Mouse (Mus musculus) thymus, adult 2 months (tissue): Measurements from ENCODE around the gene Syne1.

Source experiments
- CTCF ChIP-seq: fragments of 200-500 bp; IDR thresholded peaks from 2 replicates; pipeline ENCODE4 v1.5.1; 2012; ENCODE audit warnings: mild to moderate bottlenecking, control low read depth, low read length, moderate library complexity, borderline replicate concordance; ENCODE audit not compliant: control insufficient read depth, poor library complexity, insufficient read depth; ENCODE audit errors: extremely low read depth
- POLR2A ChIP-seq: fragments of 200-500 bp; IDR thresholded peaks from 2 replicates; pipeline ENCODE4 v1.6.1; 2012; ENCODE audit warnings: mild to moderate bottlenecking, low read length, control low read depth, moderate library complexity; ENCODE audit not compliant: control insufficient read depth, poor library complexity, insufficient read depth; ENCODE audit errors: extremely low read depth

- TF ChIP-seq POLR2A = no peak
- TF ChIP-seq CTCF = no peak
Measured at GRCm38 (mm10) chr10:5256686-5257085, 294.6 kb downstream of the Syne1 start.
